Mouse (Mus musculus): ENCODE results near the gene Slc17a1.
A peak's percentile ranks its signal among the peaks of the same experiment; 100 is the strongest.

The Slc17a1 gene

DNA sequence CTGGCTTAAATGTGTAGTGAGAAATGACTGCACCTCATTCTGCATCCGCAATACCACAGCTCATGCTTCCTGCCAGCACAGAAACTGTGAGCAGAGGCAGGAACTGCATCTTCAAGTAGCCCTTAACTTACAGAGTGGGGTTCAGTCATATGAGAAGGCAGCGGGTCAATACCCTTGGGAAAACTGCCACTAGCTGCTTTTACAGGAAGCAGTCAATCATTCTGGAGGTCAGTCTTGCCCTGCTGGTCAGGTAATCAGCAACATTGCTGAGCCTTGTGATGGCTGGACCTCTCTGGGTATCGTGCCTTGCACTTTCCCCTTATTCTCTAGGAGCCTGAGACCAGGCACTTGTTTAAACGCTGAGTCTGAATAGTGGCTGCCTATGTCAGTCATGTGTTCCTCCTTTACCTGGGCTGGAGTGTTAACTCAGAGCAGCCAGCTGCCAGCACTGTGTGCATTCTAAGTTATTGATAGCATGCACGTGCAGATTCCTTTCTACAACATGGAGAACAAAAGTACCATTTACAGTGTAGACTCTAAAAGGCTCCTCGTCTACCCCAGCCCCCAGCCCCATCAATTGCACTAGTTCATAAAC is 21.6 kb downstream of the Slc17a1 start:
- DNase-seq (ENCODE audit: low spot score in 2 of 2), result no peak

DNA sequence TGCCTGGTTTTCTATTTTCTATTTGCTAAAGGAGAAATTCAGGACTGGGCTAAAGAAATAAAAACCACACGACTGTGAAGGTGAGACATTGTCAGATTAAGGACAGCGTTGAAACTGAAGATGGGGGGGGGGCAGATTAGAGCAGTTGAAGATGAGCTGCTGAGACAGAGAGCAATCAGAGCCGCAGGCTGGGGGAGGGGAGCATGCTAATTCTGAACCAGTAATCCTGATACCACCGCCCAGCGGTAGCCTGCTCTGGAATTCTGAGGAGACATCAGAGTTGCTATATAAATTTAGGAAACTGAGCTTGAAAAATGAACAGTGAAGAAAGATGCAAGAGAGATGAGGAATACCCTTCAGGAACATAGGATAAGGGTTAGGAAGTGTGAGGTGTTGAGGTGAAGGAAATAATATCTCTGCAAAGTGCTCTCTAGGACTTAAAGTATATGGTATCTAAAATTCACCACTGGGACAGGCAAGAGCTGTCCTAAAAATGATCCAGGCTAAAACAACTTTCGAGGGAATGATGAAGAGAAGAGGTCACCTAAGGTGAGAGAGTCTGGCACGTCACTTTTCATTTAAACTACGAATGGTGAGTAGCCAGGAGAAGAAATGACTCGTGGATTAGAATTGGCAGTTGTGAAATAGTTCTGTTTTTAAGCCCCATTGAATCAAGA is 25.2 kb downstream of the Slc17a1 start:
- no peak for DNase-seq (ENCODE audit: low spot score in 2 of 2)

DNA sequence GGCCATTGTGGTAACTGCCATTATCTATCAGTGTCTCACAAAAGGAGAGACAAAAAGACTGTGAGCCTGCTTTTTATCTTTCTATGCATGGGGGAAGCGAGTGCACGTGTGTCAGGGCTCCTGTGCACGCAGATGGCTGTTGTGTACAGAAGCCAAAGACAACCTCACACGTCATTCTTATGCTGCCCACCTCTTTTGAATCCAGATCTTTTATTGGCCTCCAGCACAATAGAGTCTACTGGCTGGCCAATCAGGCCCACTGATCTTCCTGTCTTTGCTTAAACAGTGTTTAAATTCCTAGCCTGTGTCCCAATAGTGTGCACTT is 25.7 kb downstream of the Slc17a1 start:
- DNase-seq (ENCODE audit: low spot score in 2 of 2), result no peak

DNA sequence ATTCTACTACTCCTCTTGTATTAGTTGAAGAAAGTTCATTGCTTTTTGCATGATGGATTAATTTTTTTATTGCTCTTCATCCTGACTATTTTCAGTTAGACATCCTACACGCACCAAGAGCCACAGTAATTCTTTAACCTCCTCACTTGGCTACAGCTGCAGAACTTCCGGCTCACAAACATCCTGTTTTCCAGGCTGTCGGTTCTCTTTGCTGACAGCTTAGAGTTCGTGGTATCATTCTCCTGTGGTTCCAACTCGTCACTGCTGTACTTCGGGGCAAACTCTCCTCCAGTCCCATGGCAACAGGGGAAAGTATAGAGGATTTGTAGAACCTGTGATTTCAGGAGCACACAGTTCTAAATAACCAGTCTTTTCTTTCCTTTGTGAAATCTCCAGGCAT is 30.7 kb downstream of the Slc17a1 start:
- DNase-seq (ENCODE audit: low spot score in 2 of 2), result peak; percentile 26 to 37

DNA sequence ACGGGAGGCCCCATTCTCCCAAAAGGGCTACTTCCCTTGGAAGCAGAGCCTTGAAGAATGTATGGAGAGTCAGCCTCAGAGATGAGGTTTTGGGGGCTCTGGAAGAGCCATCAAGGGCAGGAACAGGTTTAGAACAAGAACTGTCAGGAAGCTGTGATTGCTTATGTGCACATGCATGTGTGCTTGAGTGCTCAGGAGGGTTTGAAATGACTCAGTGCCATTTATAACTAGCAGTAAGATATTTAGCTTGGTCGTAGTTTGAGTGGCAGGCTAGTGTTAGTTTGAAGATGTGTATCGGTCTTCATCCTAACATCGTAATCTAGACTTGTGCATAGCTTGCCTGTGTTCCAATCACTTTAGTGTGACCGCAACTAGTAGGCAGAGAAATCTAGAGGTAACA is 39.4 kb downstream of the Slc17a1 start:
- no peak for DNase-seq (ENCODE audit: low spot score in 2 of 2)

DNA sequence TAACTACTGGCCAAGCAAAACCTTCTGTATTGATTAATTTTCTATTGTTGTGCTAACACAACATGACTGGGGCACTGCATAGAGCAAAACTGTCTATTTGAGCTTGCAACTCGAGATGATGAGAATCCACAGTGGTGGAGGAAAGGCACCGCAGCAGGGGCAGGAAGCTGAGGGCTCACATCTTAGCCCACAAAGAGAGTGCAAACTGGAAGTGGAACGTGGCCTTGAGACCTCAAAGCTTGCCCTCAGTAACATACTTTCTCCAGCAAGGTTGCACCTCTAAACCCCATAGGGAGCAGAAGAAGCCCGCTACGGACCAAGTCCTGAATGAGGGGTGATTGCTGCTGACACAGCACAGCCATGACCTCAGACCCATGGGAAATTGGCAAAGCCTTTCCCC is 42.6 kb downstream of the Slc17a1 start:
- no peak for DNase-seq (ENCODE audit: low spot score in 2 of 2)

DNA sequence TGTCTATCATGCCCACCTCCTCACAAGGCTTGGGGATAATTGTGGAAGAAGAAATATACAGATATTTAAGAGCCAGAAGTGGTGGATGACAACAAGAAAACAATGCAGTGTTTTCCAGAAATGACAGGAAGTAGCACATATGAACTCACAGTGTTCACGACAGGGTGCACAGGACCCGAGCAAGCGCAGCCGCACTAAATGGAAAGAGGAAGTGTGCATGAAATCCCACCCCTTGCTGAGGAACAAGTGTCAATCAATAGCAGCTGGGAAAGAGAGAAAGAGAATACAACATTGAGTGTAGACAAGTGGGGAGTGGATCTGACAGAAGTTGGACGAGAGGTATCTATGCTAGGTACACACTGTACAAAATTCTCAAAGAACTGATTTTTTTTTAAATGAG is 43.8 kb downstream of the Slc17a1 start:
- DNase-seq (ENCODE audit: low spot score in 2 of 2), result peak; percentile 76 to 78

DNA sequence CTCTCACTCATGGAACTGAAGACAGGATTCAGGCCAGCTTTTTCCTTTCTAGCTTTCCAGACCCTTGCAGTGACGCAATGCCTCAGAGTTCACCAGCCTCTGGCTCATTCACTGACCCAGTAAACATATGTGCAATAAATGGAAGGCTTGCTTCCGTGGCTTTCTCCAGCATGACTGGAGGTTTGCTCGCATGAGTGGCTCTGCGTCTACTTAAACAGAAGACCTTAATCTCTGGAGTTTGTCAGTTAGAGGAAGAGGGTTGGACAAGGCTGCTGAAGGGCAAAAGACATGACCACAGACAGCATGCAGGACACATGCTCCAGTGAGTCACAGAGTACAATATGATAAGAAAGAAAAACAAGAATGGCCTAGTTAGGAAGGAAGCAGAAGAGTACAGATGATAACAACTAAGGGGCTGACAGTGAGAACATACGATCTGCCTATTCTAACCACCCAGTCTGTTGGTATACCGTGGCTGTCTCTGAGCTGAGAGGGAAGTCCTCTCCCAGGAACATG is 46.3 kb downstream of the Slc17a1 start:
- peak; percentile 67 to 74 for DNase-seq (ENCODE audit: low spot score in 2 of 2)

DNA sequence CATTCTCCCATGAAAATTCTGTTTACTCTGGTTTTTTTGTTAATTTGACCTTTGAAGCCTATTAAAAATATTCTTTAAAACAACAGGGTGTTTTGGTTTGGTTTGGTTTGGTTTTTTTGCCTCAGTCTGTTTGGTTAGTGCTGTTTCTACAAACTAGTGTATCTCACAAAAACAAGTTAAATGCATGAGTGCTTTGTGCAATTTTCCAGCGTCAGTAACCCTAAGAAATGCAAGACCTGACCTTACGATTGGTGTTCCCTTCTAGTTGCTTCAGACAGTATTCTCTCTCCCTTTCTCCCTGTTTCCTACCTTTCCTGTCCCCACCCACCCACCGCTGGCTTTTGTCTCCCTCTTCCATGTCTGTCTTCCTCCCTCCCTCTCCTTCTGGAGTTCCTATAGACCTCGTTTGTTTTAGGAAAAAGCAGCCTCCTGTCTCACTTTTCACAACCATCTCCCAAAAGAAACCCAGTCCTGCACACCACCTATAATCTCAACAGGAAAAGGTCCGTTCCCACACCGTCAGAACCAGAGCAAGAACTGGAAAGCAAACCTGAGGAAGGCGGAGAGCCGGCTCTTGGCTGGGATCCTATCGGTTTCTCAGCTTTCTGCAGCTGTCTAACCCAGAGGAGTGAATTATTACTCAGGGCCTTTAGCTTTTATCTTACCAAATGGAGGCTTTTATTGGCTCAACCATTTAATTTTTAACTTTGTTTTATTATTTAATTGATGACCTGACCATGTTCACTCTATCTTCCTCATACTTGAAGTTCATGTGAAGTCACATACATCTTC is 47.0 kb downstream of the Slc17a1 start, which contains the start of gene Slc17a4:
Slc17a4 (minus strand) TSS at position 634 of the 792 bp plus-strand sequence.
- no peak for DNase-seq (ENCODE audit: low spot score in 2 of 2)

DNA sequence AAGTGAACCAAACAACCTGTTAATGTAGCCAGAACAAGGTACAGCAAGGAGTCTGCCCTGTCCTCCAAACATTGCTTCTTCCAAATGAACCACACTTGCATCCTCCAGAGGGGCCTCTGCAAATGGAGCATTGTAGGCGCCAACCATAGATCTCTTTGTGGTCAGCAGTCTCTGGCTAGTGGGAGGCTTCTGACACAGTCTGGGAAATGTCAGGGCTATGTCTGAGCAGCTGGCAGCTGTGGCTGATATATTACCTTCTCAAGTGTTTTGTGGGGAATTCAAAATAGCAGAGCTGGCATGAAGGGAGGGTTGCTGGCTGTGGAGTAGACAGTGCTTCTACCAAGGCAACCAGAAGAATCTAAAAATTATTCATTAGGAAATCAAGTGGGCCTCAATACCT is 48.6 kb downstream of the Slc17a1 start:
- DNase-seq (ENCODE audit: low spot score in 2 of 2), result no peak

DNA sequence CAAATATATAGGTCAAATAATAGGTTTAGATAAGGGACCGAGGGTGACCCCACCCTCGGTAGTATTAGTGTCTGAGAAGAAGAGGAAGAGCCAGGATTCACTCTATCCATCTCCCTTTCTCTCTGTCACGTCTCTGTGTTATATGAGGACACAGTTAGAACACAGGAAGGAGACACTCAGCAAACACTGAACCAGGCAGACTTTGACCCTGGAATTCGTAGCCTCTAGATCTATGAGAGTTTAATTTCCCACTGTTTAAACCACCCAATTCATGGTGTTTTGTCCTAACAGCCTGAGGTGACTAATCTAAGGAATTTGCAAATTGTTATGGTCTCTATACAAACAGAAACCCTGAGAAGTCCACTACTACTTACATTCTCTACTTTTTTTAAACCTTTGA is 50.1 kb downstream of the Slc17a1 start:
- DNase-seq (ENCODE audit: low spot score in 2 of 2), result no peak

DNA sequence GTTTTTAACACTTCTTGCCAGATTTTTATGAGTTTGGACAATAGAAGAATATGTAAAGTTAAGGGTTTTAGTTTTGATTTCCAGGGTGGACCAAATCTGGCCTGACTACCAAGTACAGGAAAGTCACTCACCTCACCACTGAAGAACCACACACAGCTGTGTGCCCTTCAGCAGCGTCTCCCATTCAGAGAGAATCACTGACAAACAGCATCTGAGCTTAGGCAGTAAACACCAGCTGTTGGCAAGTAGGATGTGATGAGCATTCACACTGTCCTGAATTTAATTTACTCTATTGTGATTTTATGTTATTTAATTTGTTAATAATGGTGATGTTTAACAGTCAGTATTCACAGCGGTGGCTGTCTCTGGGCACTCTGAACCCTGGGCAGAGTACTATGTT is 58.2 kb downstream of the Slc17a1 start:
- no peak for DNase-seq (ENCODE audit: low spot score in 2 of 2)

DNA sequence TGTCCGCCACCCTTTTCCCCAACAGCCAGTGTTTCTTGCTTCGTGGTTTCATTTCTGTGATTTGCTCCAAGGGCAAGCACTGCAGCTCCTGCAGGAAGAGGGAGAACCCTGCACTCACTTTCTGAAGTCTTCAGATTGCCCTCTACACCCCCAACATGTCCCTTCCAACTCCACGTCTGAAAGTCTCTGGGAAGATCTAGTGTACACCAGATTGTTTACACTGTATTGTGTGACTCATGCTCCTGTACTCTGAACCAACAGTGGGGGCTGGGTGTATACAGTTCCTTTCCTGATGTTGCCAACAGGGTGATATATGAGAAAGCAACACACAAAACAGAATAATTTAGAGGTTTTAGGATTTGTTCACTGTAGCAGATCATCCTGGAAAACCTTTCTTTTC is 61.1 kb downstream of the Slc17a1 start:
- DNase-seq (ENCODE audit: low spot score in 2 of 2), result no peak

DNA sequence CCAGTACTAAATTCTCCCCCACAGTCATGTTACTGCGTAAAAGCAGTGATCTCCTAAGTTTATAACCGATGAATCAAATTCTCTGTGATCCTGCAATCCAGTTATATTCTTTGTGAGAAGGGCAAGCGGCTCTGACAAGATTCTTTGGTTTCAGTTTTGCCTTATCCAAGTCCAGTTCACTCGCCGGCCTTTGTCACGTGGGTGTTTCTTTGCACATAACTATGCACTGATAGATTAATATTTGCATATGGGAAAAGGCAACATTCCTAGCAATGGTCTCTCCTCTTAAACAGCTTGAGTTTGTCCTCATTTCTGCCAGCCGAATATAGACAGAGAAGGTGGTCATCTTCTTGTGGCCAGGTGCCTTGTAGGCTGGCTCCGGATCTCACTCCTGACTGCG is 62.9 kb downstream of the Slc17a1 start:
- no peak for DNase-seq (ENCODE audit: low spot score in 2 of 2)

DNA sequence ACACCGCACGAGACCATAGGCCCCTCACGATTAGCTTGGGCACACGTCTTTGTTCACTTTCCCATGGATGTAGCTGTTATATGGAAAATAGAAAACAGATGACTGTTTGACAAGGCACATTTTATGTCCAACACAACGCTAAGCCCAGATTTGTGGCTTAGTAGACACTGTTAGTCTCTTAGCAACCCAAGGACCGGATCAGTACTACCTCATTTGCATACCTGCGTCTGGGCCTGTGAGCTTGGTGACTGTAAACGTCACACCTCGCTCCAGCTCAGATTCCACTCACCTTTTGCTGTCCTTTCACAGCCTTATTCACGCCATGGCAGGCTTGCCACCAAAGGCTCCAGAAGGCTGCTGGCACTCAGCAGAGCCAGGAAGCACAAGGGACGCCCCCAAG is 63.4 kb downstream of the Slc17a1 start:
- DNase-seq (ENCODE audit: low spot score in 2 of 2), result no peak

DNA sequence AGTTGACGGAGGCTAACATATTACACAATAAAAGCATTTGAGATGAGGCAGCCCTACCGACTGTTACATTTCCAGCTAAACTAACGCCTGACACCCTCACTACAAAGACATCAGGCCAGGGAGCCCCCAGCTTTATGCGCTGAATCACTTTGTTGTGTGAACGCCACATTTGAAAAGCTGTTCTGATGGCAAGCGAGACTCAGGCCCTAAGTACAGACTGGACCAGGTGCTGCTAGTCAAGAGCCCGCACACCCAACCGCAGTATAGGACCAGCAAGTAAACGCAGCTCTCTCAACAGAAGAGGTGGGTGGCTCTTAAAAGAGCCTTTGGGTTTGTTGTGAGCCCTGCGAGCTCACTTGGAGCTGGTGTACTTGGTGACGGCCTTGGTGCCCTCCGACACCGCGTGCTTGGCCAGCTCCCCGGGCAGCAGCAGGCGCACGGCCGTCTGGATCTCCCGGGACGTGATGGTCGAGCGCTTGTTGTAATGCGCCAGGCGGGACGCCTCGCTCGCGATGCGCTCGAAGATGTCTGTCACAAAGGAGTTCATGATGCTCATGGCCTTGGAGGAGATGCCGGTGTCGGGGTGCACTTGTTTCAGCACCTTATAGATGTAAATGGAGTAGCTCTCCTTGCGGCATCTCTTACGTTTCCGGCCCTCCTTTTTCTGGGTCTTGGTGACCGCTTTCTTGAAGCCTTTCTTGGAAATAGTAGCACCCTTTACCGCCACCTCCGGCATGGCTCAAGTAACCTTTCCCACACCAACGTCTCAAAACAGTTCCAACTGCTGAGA is 66.1 kb downstream of the Slc17a1 start, which contains the start of gene Hist1h2ba:
Hist1h2ba (minus strand) TSS at position 736 of the 790 bp plus-strand sequence.
- DNase-seq (ENCODE audit: low spot score in 2 of 2), result no peak

DNA sequence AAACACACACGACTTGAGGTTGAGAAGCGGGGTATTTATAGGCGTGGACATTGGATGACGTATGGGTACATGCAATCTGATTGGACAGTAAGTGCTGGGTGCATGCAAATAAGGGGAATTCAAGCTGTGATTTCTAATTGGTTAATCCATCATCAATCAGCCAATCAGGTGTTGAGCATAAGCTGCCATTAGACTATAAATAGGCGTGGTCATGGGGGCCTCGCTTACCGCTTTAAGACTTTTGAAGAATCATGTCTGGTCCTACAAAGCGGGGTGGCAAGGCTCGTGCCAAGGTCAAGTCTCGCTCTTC is 66.6 kb downstream of the Slc17a1 start, which contains the start of gene Hist1h2aa:
Hist1h2aa (plus strand) TSS at position 252 of the 310 bp plus-strand sequence.
- no peak for DNase-seq (ENCODE audit: low spot score in 2 of 2)

DNA sequence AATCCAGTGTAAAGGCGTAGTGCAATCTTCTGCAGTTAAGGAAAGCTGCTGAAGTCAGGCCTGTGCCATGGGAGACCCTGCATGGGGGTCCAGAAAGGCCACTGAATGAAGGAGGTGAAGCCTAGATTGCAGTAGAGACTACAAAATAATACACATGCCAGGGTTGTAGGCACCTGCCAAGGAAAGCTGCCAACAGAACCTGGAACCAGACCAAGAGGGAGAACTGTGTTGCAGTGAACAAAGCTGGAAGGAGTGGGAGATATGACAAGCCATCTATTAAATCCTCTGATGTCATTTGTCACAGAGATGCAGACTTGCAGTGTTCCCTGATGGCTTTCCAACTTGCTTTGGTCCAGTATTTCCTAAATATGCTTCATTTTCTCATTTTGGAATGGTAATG is 71.1 kb downstream of the Slc17a1 start:
- no peak for DNase-seq (ENCODE audit: low spot score in 2 of 2)

DNA sequence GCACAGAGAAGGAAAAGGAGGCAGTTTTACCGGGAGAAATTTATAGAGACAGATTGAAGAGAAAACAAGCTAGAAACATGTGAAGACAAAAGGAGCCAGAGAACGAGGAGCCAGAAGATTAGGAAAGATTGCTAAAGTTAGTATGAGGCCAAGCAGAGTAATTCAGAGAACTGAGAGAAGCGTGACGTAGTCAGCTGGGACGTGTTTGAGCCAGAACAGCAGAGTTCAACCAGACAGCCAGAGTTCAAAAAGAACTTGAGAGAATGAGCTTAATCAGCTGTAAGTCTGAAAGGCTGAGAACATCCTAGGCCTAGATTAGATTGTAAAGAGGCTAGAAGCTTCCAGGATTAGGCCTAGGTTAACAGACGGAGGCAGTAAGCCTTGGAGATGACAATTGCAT is 72.7 kb downstream of the Slc17a1 start:
- no peak for DNase-seq (ENCODE audit: low spot score in 2 of 2)

DNA sequence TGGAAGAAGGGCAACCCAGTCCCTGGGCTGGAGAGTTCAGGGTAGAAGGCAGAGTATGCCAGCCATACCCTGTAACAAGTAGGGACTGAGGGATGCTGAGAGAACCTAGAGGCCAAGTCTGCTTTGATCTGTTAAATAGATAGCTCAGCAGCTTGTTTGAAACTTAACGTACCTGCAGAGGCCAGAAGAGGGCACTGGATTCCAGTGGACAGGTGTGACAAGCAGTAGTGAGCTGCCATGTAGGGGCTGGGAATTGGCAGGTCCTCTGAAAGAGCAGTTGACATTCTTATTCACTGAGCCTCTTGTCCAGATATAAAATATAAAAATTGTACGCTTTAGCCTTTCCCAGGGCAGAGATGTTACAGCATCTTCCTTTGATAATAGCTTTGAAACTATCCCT is 75.3 kb downstream of the Slc17a1 start:
- DNase-seq (ENCODE audit: low spot score in 2 of 2), result no peak
